27 mouse cellular contexts compared by ENCODE assay signal in the genomic region with DNA sequence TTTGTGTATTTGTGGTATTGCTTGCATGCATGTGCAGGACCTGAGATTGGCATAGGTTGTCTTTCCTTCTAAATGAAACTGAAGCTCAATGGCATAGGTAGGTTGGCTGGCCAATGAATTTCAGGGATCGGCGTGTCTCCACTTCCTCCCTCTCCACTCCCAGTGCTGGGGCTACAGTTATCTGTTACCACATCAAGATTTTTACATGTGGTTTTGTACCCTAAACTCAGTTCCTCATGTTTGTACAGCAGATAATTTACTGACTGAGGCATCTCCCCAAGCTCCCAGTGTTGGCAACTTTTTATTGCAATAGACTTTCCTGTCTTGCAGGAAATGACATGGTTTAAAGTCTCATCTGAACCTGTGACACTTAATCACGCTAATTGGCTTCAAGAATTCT. TPM values are rescaled to one million over a fixed set of nuclear protein-coding genes. Genes with fewer than 3 reads are reported as not detected.
DNase-seq lines count a peak whose midpoint lies in the region; ATAC-seq lines count a peak whose summit lies in the region.
"Had no signal": no experiment of that assay in that cellular context is flagged by ENCODE, and none has a peak within 500 bp of the region (broad histone marks: within the 10 kb centered on the region; RNA-seq: fewer than 3 reads in every experiment).

No protein-coding gene starts in this region.

- H3K9ac ChIP-seq in hindbrain, embryonic 11.5 days (ENCODE audit: low read depth, low read length): no peak overlapping the region
- no peak overlapping the region for H3K9ac ChIP-seq in forebrain, embryonic 11.5 days (ENCODE audit: low read length)
- H3K9ac ChIP-seq: embryonic facial prominence, embryonic 13.5 days; embryonic facial prominence, embryonic 15.5 days; forebrain, embryonic 13.5 days; forebrain, embryonic 15.5 days; forebrain, postnatal 0 days had no signal

- H3K4me2 ChIP-seq in hindbrain, embryonic 11.5 days (replicated peaks; ENCODE audit: low read depth, low read length): no peak overlapping the region
- H3K4me2 ChIP-seq in forebrain, embryonic 11.5 days (ENCODE audit: low read depth, low read length, severe bottlenecking): no peak overlapping the region
- H3K4me2 ChIP-seq: embryonic facial prominence, embryonic 13.5 days; embryonic facial prominence, embryonic 15.5 days; forebrain, embryonic 13.5 days; forebrain, embryonic 15.5 days had no signal

- peak; percentile 34 for DNase-seq in 416B (ENCODE audit: low read depth)
- DNase-seq in adrenal gland, postnatal 10 days: no peak
- no peak for DNase-seq in hindbrain, embryonic 11.5 days (ENCODE audit: low spot score)
- DNase-seq in forebrain, embryonic 11.5 days (ENCODE audit: low spot score): no peak
- DNase-seq: adrenal gland, adult 2 months; adrenal gland, postnatal 25 days; cerebellum, adult 11 months; cerebellum, adult 18-20 months; cerebellum, adult 9-10 months; cerebellum, postnatal 10 days; cerebellum, postnatal 25 days; embryo, embryonic 11 days; forebrain, postnatal 0 days had no signal

- peak; percentile 98 for ATAC-seq in granulocyte monocyte progenitor cell, adult 5-6 weeks (replicated peaks; ENCODE audit: poor library complexity, severe bottlenecking)
- ATAC-seq in megakaryocyte, adult 5-6 weeks (ENCODE audit: poor library complexity, severe bottlenecking): peak; percentile 89
- no peak for ATAC-seq in hindbrain, embryonic 11.5 days (ENCODE audit: low FRiP score)
- ATAC-seq in forebrain, embryonic 11.5 days (replicated peaks; ENCODE audit: low FRiP score): no peak
- ATAC-seq: forebrain, embryonic 13.5 days; forebrain, embryonic 15.5 days; forebrain, postnatal 0 days had no signal

- no peak overlapping the region for H3K4me3 ChIP-seq in hindbrain, embryonic 11.5 days (ENCODE audit: low read depth, low read length)
- H3K4me3 ChIP-seq in forebrain, embryonic 11.5 days (ENCODE audit: low read depth, low read length): no peak overlapping the region
- H3K4me3 ChIP-seq: embryonic facial prominence, embryonic 13.5 days; embryonic facial prominence, embryonic 15.5 days; erythroblast, embryonic 14.5 days; forebrain, embryonic 10.5 days; forebrain, embryonic 13.5 days; forebrain, embryonic 15.5 days had no signal

- H3K27ac ChIP-seq in hindbrain, embryonic 11.5 days (ENCODE audit: low read depth, low read length): no peak overlapping the region
- no peak overlapping the region for H3K27ac ChIP-seq in forebrain, embryonic 11.5 days (ENCODE audit: low read depth, low read length)
- H3K27ac ChIP-seq: embryonic facial prominence, embryonic 13.5 days; embryonic facial prominence, embryonic 15.5 days; forebrain, embryonic 10.5 days; forebrain, embryonic 13.5 days; forebrain, embryonic 15.5 days had no signal

- H3K27me3 ChIP-seq in hindbrain, embryonic 11.5 days (ENCODE audit: control insufficient read depth, insufficient read depth, low read length): no peaks in the 10 kb centered on the region
- H3K27me3 ChIP-seq in forebrain, embryonic 11.5 days (ENCODE audit: control insufficient read depth, insufficient read depth, low read length): no peaks in the 10 kb centered on the region
- H3K27me3 ChIP-seq: embryonic facial prominence, embryonic 13.5 days; embryonic facial prominence, embryonic 15.5 days; forebrain, embryonic 13.5 days; forebrain, embryonic 15.5 days had no signal

- WGBS in hindbrain, embryonic 11.5 days: 90% methylated on average over 3 of the region's 3 CpGs
- 90% methylated on average over 3 of the region's 3 CpGs for WGBS in forebrain, embryonic 11.5 days

- H3K9me3 ChIP-seq in hindbrain, embryonic 11.5 days (ENCODE audit: control insufficient read depth, low read length): no peaks in the 10 kb centered on the region
- H3K9me3 ChIP-seq in forebrain, embryonic 11.5 days (ENCODE audit: control insufficient read depth, low read length): no peaks in the 10 kb centered on the region
- H3K9me3 ChIP-seq: embryonic facial prominence, embryonic 13.5 days; embryonic facial prominence, embryonic 15.5 days; forebrain, embryonic 10.5 days; forebrain, embryonic 13.5 days; forebrain, embryonic 15.5 days had no signal

- no peaks in the 10 kb centered on the region for H3K36me3 ChIP-seq in hindbrain, embryonic 11.5 days (ENCODE audit: control insufficient read depth, insufficient read depth, low read length)
- no peaks in the 10 kb centered on the region for H3K36me3 ChIP-seq in forebrain, embryonic 11.5 days (ENCODE audit: control insufficient read depth, insufficient read depth, low read length)
- H3K36me3 ChIP-seq: embryonic facial prominence, embryonic 13.5 days; embryonic facial prominence, embryonic 15.5 days; forebrain, embryonic 10.5 days; forebrain, embryonic 15.5 days had no signal

- H3K4me1 ChIP-seq in hindbrain, embryonic 11.5 days (replicated peaks; ENCODE audit: control insufficient read depth, insufficient read depth, low read length): no peaks in the 10 kb centered on the region
- H3K4me1 ChIP-seq in forebrain, embryonic 11.5 days (replicated peaks; ENCODE audit: control insufficient read depth, insufficient read depth, low read length): no peaks in the 10 kb centered on the region
- H3K4me1 ChIP-seq: embryonic facial prominence, embryonic 13.5 days; embryonic facial prominence, embryonic 15.5 days; forebrain, embryonic 10.5 days; forebrain, embryonic 13.5 days; forebrain, embryonic 15.5 days had no signal

RNA-seq across cellular contexts. Expression of gene Gm15155, which starts 21.4 kb away (rescaled TPM):
- total RNA-seq in granulocyte monocyte progenitor cell, adult 5-6 weeks (2014; fragmentation: Nextera tagmentation): not detected in 2 replicates
- not detected in 2 replicates for total RNA-seq in granulocyte monocyte progenitor cell, adult 5-6 weeks (2017)
- total RNA-seq in megakaryocyte, adult 5-6 weeks (2015): not detected in 2 replicates
- not detected in 2 replicates for total RNA-seq in megakaryocyte, adult 5-6 weeks (2017)
- total RNA-seq in adrenal gland, postnatal 10 days (2021): not detected
- not detected in 2 replicates for polyA plus RNA-seq in hindbrain, embryonic 11.5 days (2014; fragmentation: Nextera tagmentation; extraction: Ambion mirVana)
- polyA plus RNA-seq in forebrain, embryonic 11.5 days (2014; fragmentation: Nextera tagmentation; extraction: Ambion mirVana): not detected in 2 replicates
- total RNA-seq: adrenal gland, adult 2 months; adrenal gland, postnatal 25 days; adrenal gland, postnatal 4 days; ES-E14; forebrain, postnatal 0 days; MEL had no signal
- polyA plus RNA-seq: adrenal gland, adult 2 months; brain, embryonic 14.5 days; C2C12; embryonic facial prominence, embryonic 11.5 days; embryonic facial prominence, embryonic 13.5 days; embryonic facial prominence, embryonic 15.5 days; erythroblast, embryonic 14.5 days; forebrain, embryonic 10.5 days; forebrain, embryonic 13.5 days; forebrain, embryonic 15.5 days; forebrain, postnatal 0 days had no signal

RNA-seq across cellular contexts. Expression of gene Ptchd1, which starts 22.4 kb away (rescaled TPM):
- total RNA-seq in granulocyte monocyte progenitor cell, adult 5-6 weeks (2014; fragmentation: Nextera tagmentation): not detected in 2 replicates
- not detected in 2 replicates for total RNA-seq in granulocyte monocyte progenitor cell, adult 5-6 weeks (2017)
- total RNA-seq in megakaryocyte, adult 5-6 weeks (2015): 0.93 and 1.2 TPM in 2 replicates
- 0.16 and 0.73 TPM in 2 replicates for total RNA-seq in megakaryocyte, adult 5-6 weeks (2017)
- total RNA-seq in adrenal gland, postnatal 10 days (2021): 1 to 10 TPM in 1 of 2 experiments, under 1 TPM in 1; 0.48 to 1.2 TPM
- 1.0 and 1.6 TPM in 2 replicates for polyA plus RNA-seq in hindbrain, embryonic 11.5 days (2014; fragmentation: Nextera tagmentation; extraction: Ambion mirVana)
- polyA plus RNA-seq in forebrain, embryonic 11.5 days (2014; fragmentation: Nextera tagmentation; extraction: Ambion mirVana): 0.55 and 0.72 TPM in 2 replicates
- total RNA-seq: adrenal gland, postnatal 25 days; MEL had no signal
- polyA plus RNA-seq: adrenal gland, adult 2 months; erythroblast, embryonic 14.5 days had no signal

Comparison
In these comparisons a context has a peak if more than half of its experiments do, and no peak if none do; other contexts are left out.
1. ATAC-seq: peak in granulocyte monocyte progenitor cell, adult 5-6 weeks (single experiment) and megakaryocyte, adult 5-6 weeks (single experiment); none in hindbrain, embryonic 11.5 days (single experiment) and forebrain, embryonic 11.5 days (single experiment).